Mouse (Mus musculus) megakaryocyte, embryonic 14.5 days (primary cell): ENCODE measurements around the gene Bysl.

Source experiments
- FLI1 ChIP-seq: IDR thresholded peaks from 2 replicates; pipeline ENCODE4 v1.6.1; 2012; ENCODE audit warnings: low read length, inconsistent platforms, mixed read lengths
- GATA1 ChIP-seq: IDR thresholded peaks from 3 replicates; pipeline ENCODE4 v1.6.1; 2012; ENCODE audit warnings: mixed read lengths, low read length, inconsistent platforms, borderline replicate concordance

DNA sequence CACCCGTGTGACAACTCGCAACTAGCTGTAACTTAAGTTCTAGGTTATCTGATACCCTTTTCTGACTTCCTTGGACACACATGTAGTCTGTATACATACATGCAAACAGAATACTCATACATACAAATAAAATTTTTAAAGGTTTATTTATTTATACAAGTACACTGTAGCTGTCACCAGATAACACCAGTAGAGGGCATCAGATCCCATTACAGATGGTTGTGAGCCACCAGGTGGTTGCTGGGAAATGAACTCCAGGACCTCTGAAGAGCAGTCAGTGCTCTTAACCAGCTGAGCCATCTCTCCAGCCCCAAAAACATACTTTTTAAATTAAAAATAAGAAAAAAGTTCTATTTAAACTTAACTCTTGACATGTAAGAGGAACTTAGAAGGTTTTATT is 31.7 kb upstream of the Bysl start:
- TF ChIP-seq GATA1 (no peak), FLI1 (no peak)
